Mouse (Mus musculus) adrenal gland, postnatal 4 days (tissue): Measurements from ENCODE around the gene C8b. TPM values are rescaled to one million over a fixed set of nuclear protein-coding genes. Genes with fewer than 3 reads are reported as not detected.

Source experiments
- DNase-seq, 2 experiments: peaks; one replicate each; pipeline ENCODE4 v3.0.0; 2021 to 2022; ENCODE audit warnings: low spot score in 2 of 2, mixed read lengths in 2 of 2
- total RNA-seq, 2 experiments: library from RNA; stranded (reverse); gene quantifications; 2 replicates each; pipeline ENCODE4 v1.2.3; 2021

Gene C8b
- total RNA-seq, 2 experiments from 2014 or later, result 0.36 to 13.0 TPM

DNA sequence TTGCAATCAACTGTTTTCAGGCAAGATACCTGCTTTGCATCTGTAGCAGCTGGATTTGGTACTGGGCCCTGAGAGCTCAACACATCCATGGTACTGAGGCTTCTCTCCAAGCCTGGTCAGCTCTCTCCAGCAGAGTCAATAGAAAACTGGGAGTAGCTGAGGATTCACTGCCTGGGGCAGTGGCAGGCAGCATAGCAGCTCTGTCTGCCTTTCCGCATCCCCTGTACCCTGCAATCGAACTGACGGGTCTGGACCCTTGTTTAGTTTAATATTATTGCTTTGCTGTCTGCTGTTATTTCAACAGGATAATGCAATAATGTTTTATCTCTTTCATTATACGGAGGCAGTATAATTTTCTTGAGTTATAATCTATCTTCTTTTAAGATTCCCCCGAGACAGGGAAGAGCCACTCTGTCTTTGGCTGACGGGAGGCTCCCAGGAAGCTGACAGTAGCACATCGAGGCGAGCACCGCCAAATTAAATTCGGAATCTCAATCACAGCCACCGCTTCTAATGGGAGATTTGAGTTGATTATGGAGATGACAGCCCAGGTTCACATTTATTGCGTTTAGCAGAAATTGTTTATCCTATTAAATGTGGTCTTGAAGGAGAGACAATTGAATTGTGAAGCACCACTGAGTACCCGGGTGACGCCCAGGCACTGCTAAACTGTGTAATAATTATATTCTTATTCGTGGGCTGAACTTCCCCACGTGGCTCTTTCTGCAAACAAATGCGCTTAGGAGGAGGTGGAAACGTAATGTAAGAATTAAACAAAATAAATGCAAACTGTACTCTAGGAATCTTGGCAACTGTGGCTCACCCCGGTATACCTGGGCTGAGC is 39.5 kb downstream of the C8b start:
- DNase-seq, result no peak

- DNase-seq, result no peak
These were observed 44.7 kb downstream of the C8b start for GRCm38 (mm10) chr4:104810710-104811286.

- no peak for DNase-seq
These were observed 47.5 kb downstream of the C8b start for GRCm38 (mm10) chr4:104813617-104814016.

- DNase-seq, result no peak
These were observed 50.6 kb downstream of the C8b start for GRCm38 (mm10) chr4:104816519-104817232.

GRCm38 (mm10) chr4:104817509-104817908 is 51.4 kb downstream of the C8b start:
- DNase-seq, result no peak

DNA sequence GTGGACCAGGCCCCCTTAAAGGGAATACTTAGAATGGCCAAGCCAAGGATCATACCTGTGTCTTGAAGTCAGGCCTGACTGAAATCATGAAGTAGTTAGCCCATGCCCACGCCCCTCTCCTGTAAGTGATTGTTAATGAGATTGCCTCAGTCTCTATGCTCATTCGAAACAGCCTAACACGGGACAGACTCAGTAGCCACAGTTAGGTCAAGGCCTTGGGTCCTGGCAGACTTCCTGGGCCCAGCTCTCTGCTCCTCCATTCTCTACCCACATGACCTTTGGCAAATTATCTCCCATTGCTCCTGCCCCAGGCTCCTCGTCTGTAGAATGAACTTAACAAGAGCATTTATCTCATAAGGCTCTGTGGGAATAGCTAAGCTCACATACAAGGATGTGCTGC is 52.9 kb downstream of the C8b start:
- no peak for DNase-seq

DNA sequence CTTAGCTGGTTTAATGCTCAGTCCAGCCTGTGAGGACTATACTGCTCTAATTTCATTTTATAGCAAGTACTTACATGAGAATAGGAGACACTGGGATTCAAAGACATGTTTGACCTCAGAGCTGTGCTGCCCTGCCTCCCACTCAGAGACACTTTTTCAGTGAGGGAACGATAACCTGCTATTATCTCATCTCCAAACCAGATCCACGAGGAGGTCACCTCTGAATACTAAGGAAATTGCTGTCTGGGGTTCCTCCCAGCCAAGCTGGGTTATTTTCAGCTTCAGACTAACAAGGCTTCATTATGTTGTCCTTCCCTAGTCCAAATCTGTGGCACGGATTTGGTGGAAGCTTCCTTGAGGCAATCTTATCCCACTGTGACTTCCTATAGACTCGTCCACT is 53.8 kb downstream of the C8b start:
- DNase-seq, result no peak

GRCm38 (mm10) chr4:104823597-104824101 is 57.5 kb downstream of the C8b start:
- no peak for DNase-seq

- no peak for DNase-seq
These were observed 58.4 kb downstream of the C8b start for GRCm38 (mm10) chr4:104824381-104825077.

DNA sequence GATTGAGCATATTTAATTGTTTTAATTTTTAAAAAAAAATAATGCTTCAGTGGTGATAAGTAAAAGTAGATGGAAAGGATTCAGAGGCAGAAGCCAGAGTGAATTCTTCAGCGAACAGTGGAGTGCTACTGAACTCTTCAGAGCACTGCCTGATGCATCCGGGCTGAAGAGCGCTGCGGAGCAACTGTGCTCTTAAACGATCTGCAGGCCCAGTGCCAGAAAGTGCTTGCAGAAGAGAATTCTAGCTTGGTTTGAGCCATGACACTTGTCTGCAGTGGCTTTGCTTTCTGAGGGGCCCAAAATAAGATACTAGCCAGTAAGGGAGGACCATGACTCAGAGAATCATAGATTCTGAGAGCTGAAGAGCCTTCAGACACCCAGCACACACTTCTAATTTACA is 62.8 kb downstream of the C8b start:
- no peak for DNase-seq

DNA sequence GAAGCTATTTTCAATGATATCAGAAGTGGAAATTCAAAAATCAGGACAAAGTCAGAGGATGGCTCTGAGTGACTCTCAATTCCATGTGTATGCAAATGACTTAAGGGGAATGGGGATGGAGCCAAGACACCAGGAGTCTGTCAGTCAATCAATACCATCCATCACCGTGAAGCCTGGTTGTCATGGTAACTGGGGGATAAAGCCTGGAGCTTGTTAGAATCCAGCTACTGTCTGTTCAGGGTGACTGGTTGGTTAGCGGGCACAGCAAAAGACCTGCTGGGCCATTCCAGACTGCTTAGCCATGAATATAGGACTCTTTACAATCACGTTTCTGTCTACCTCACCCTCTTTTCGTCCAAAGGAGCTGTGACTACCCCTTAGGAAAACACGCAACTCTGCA is 69.0 kb downstream of the C8b start:
- no peak for DNase-seq

- DNase-seq, result no peak
These were observed 72.2 kb downstream of the C8b start for GRCm38 (mm10) chr4:104838342-104838741.

DNA sequence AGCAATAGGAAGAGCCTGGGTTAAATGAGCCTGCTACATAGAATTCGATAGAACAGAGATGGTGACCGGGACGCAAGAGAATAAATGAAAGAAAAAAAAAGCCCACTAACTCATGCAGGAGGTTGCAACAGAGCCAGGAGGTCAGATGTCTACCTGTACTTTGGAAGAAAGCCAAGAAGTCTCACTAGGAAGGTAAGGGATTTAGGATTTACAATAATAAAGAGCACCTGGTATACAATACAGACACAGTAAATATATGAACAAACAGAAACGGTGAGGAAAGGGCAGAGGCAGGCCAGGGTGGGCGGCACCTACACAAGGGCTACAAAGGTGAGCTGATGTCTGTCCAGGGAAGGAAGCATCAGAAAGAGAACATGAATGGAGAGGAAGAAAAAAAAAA is 76.1 kb downstream of the C8b start:
- DNase-seq, result no peak

GRCm38 (mm10) chr4:104843546-104843945 is 77.4 kb downstream of the C8b start:
- no peak for DNase-seq

Other genes with a start within 250 kb of the C8b start
- gene Gm17662, start 91.0 kb downstream of the C8b start, total RNA-seq, result not detected
- gene C8a, start 110.1 kb downstream of the C8b start, total RNA-seq, result 10 to 100 TPM in 1 of 2 experiments, under 1 TPM in 1; 0.48 to 15.3 TPM
- under 1 TPM; 0.34 to 0.51 TPM for gene Fyb2, start 147.1 kb downstream of the C8b start, total RNA-seq